Mouse (Mus musculus) intestine, embryonic 16.5 days (tissue): ENCODE results near the gene Hyou1. TPM values are rescaled to one million over a fixed set of nuclear protein-coding genes. Genes with fewer than 3 reads are reported as not detected.
A peak's percentile ranks its signal among the peaks of the same experiment; 100 is the strongest.

Source experiments
- ATAC-seq: fragments of 200-750 bp; cut with Nextera tagmentation; 2 replicates; pipeline ENCODE4 v1.8.0; 2017; ENCODE audit warnings: moderate TSS enrichment, moderate library complexity
- H3K27ac ChIP-seq: fragments of 300-500 bp; sonication (generic); 2 replicates; pipeline ENCODE4 v1.5.1; 2014; ENCODE audit warnings: mild to moderate bottlenecking, low read length
- H3K27me3 ChIP-seq: fragments of 300-500 bp; sonication (generic); replicated peaks from 2 replicates; pipeline ENCODE4 v1.6.1; 2014; ENCODE audit warnings: low read length, control low read depth, mixed read lengths; ENCODE audit not compliant: control insufficient read depth, insufficient read depth
- H3K36me3 ChIP-seq: fragments of 300-500 bp; sonication (generic); 2 replicates; pipeline ENCODE4 v1.6.1; 2014; ENCODE audit warnings: low read length, control low read depth; ENCODE audit not compliant: control insufficient read depth, insufficient read depth
- H3K4me1 ChIP-seq: fragments of 300-500 bp; sonication (generic); 2 replicates; pipeline ENCODE4 v1.6.1; 2014; ENCODE audit warnings: low read length, control low read depth, mixed read lengths; ENCODE audit not compliant: control insufficient read depth, insufficient read depth
- H3K4me2 ChIP-seq: fragments of 300-500 bp; sonication (generic); 2 replicates; pipeline ENCODE4 v1.6.1; 2014; ENCODE audit warnings: low read depth, low read length, control low read depth
- H3K4me3 ChIP-seq: fragments of 300-500 bp; sonication (generic); 2 replicates; pipeline ENCODE4 v1.5.1; 2014; ENCODE audit warnings: mild to moderate bottlenecking, low read length
- H3K9ac ChIP-seq: fragments of 300-500 bp; sonication (generic); 2 replicates; pipeline ENCODE4 v1.6.1; 2014; ENCODE audit warnings: low read depth, low read length
- H3K9me3 ChIP-seq: fragments of 300-500 bp; sonication (generic); 2 replicates; pipeline ENCODE4 v1.6.1; 2016; ENCODE audit warnings: low read length, control low read depth; ENCODE audit not compliant: control insufficient read depth
- WGBS: fragments of 180-500 bp; shearing (Covaris S2); extraction: QIAGEN DNeasy Blood & Tissue Kit; methylation state at CpG from one replicate; pipeline ENCODE4 v1.1.7; 2014; 5-methylcytosine and 5-hydroxymethylcytosine counted together
- polyA plus RNA-seq: library from polyadenylated mRNA; unstranded; fragments of >200 nt; fragmentation: Nextera tagmentation; extraction: Ambion mirVana; gene quantifications from 2 replicates; pipeline ENCODE4 v1.2.1, GENCODE M21; 2015

Hyou1 gene
- polyA plus RNA-seq, 1 experiment from 2014 or later: 36.5 TPM

GRCm38 (mm10) chr9:44337436-44338169 is 41.7 kb upstream of the Hyou1 start:
- Histone ChIP-seq H3K4me2 (peak overlapping the region; percentile 77), H3K36me3 (peaks cover 23% of the 10 kb centered on the region), H3K9ac (peak overlapping the region; percentile 61; the same call in 1 of the 2 replicates), H3K4me1 (peaks cover 22% of the 10 kb centered on the region), H3K4me3 (peak overlapping the region; percentile 87; the same call in 1 of the 2 replicates), H3K27me3 (no peaks in the 10 kb centered on the region), H3K9me3 (no peaks in the 10 kb centered on the region), H3K27ac (no peak overlapping the region)
- 60% methylated on average over 9 of the region's 9 CpGs for WGBS
- no peak for ATAC-seq

GRCm38 (mm10) chr9:44338574-44338973 is 40.7 kb upstream of the Hyou1 start:
- Histone ChIP-seq H3K4me1 (peaks cover 25% of the 10 kb centered on the region), H3K4me3 (no peak overlapping the region), H3K9ac (no peak overlapping the region), H3K27me3 (no peaks in the 10 kb centered on the region), H3K4me2 (no peak overlapping the region), H3K9me3 (no peaks in the 10 kb centered on the region), H3K27ac (no peak overlapping the region), H3K36me3 (peaks cover 14% of the 10 kb centered on the region)
- WGBS: 84% methylated on average over 5 of the region's 5 CpGs
- ATAC-seq: no peak

GRCm38 (mm10) chr9:44341487-44341886 is 37.8 kb upstream of the Hyou1 start:
- WGBS: 87% methylated on average over 5 of the region's 5 CpGs
- no peak overlapping the region for H3K27ac ChIP-seq
- ATAC-seq: no peak
- no peaks in the 10 kb centered on the region for H3K9me3 ChIP-seq
- no peak overlapping the region for H3K4me3 ChIP-seq
- H3K36me3 ChIP-seq: peaks cover 11% of the 10 kb centered on the region
- H3K4me1 ChIP-seq: peaks cover 25% of the 10 kb centered on the region
- H3K9ac ChIP-seq: no peak overlapping the region
- H3K4me2 ChIP-seq: no peak overlapping the region
- H3K27me3 ChIP-seq: no peaks in the 10 kb centered on the region

- H3K36me3 ChIP-seq: peaks cover 11% of the 10 kb centered on the region
- peaks cover 18% of the 10 kb centered on the region for H3K4me1 ChIP-seq
- H3K4me2 ChIP-seq: no peak overlapping the region
- H3K27me3 ChIP-seq: no peaks in the 10 kb centered on the region
- H3K9ac ChIP-seq: peak overlapping the region; percentile 87
- H3K9me3 ChIP-seq: no peaks in the 10 kb centered on the region
- H3K4me3 ChIP-seq: no peak overlapping the region
- 68% methylated on average over 3 of the region's 3 CpGs for WGBS
- 0 out of 2 replicates have a peak, but pooled peaks have one; percentile 13 for ATAC-seq
- no peak overlapping the region for H3K27ac ChIP-seq
These were observed 37.1 kb upstream of the Hyou1 start for GRCm38 (mm10) chr9:44342173-44342572.

GRCm38 (mm10) chr9:44342605-44343004 is 36.7 kb upstream of the Hyou1 start:
- H3K9me3 ChIP-seq: no peaks in the 10 kb centered on the region
- peak overlapping the region; percentile 84 for H3K4me3 ChIP-seq
- no peak overlapping the region for H3K27ac ChIP-seq
- H3K27me3 ChIP-seq: no peaks in the 10 kb centered on the region
- WGBS: 82% methylated on average over 1 of the region's 1 CpGs
- H3K36me3 ChIP-seq: peaks cover 11% of the 10 kb centered on the region
- peak overlapping the region; percentile 87 for H3K9ac ChIP-seq
- peaks cover 14% of the 10 kb centered on the region for H3K4me1 ChIP-seq
- ATAC-seq: no peak
- peak overlapping the region; percentile 62 for H3K4me2 ChIP-seq

GRCm38 (mm10) chr9:44343290-44343689 is 36.0 kb upstream of the Hyou1 start:
- Histone ChIP-seq H3K27me3 (no peaks in the 10 kb centered on the region), H3K27ac (peak overlapping the region; percentile 99), H3K4me3 (peak overlapping the region; percentile 84), H3K4me2 (peak overlapping the region; percentile 62), H3K4me1 (peaks cover 10% of the 10 kb centered on the region), H3K36me3 (peaks cover 14% of the 10 kb centered on the region), H3K9me3 (no peaks in the 10 kb centered on the region), H3K9ac (peak overlapping the region; percentile 87)
- WGBS: 6% methylated on average over 6 of the region's 6 CpGs
- ATAC-seq: peak; percentile 61

- H3K36me3 ChIP-seq: peaks cover 14% of the 10 kb centered on the region
- under 1% methylated on average over 39 of the region's 39 CpGs for WGBS
- no peaks in the 10 kb centered on the region for H3K27me3 ChIP-seq
- peaks cover 10% of the 10 kb centered on the region for H3K4me1 ChIP-seq
- no peaks in the 10 kb centered on the region for H3K9me3 ChIP-seq
- H3K27ac ChIP-seq: peak within 1 kb of the TSS; percentile 99
- H3K4me3 ChIP-seq: peak within 1 kb of the TSS; percentile 84
- peak; percentile 98 for ATAC-seq
- H3K9ac ChIP-seq: peak within 1 kb of the TSS; percentile 87
- H3K4me2 ChIP-seq: peak within 1 kb of the TSS; percentile 62
These were observed 35.4 kb upstream of the Hyou1 start, which contains the start of gene Hmbs for GRCm38 (mm10) chr9:44343781-44344421. Gene Hmbs (minus strand): TSS chr9:44344228.

- Histone ChIP-seq H3K4me3 (no peak overlapping the region), H3K36me3 (peaks cover 22% of the 10 kb centered on the region), H3K9ac (no peak overlapping the region), H3K27ac (no peak overlapping the region), H3K4me2 (no peak overlapping the region), H3K27me3 (no peaks in the 10 kb centered on the region), H3K9me3 (no peaks in the 10 kb centered on the region), H3K4me1 (peaks cover 10% of the 10 kb centered on the region)
- 82% methylated on average over 6 of the region's 6 CpGs for WGBS
- no peak for ATAC-seq
These were observed 33.5 kb upstream of the Hyou1 start for GRCm38 (mm10) chr9:44345570-44346433.

- H3K4me2 ChIP-seq: no peak overlapping the region
- H3K4me1 ChIP-seq: peaks cover 8% of the 10 kb centered on the region
- WGBS: 95% methylated on average over 9 of the region's 9 CpGs
- no peak overlapping the region for H3K9ac ChIP-seq
- ATAC-seq: no peak
- no peak overlapping the region for H3K4me3 ChIP-seq
- no peak overlapping the region for H3K27ac ChIP-seq
- H3K9me3 ChIP-seq: no peaks in the 10 kb centered on the region
- peaks cover 24% of the 10 kb centered on the region for H3K36me3 ChIP-seq
- no peaks in the 10 kb centered on the region for H3K27me3 ChIP-seq
These were observed 32.1 kb upstream of the Hyou1 start for GRCm38 (mm10) chr9:44347166-44347565.
